Mouse (Mus musculus): Measurements from ENCODE around the gene Nwd2.

DNA sequence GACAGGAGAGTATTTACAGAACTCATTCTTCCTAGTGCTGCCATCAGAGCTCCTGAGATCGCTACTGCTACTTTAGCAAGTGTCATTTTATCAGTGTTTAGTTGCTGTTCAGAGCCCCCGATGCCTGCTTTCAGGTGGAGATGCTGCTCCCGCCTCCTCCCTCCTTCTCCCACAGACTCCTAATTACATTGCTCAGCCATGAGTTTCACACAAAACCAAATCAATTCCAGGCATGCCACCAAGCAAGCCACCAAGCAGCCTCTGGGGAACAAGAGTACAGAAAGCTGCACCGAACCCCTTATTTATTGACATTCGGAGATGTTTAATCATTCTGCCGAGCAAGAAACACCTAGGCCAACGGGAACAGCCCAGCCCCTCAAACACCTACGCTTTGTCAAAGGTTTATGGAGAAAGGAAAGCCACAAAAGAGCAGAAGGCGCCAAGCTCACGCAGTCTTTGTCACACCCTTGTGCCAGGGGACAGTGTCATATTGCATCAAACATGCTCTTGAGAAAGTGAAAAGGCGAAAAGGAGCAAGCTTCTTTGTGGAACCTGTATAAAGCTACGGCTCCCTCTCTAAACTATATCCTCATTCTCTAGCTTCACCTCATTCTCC, 191.0 kb downstream of the Nwd2 start:
- TF ChIP-seq CTCF (IDR thresholded peaks at IDR 0.05; ENCODE audit: extremely low read depth, insufficient read length, insufficient replicate concordance, low read depth, low read length) (no peak), POLR2A (IDR thresholded peaks at IDR 0.05; ENCODE audit: low read depth, low read length) (no peak)
